Mouse (Mus musculus): ENCODE results near the gene Ctnnbip1.

DNA sequence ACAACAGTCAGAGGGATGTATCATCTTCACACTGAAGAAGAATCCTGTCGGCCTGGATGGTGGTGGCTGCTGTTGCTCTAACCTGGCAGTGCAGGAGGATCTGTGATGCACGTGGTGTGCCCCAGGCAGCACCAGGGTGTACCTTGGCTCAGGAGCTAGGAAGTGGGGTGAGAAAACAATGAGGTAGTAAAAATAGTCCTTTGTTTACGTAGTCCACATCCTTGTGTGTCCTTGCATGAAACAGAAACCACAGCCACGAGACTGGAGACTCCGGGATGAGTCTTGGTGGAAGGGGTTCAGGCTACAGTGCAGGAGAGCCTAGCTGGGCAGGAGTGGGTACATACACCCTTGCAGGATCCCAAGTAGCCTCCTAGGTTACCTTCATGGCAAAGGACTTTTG lies 53.2 kb downstream of the Ctnnbip1 start:
- TF ChIP-seq CTCF (IDR thresholded peaks at IDR 0.05; ENCODE audit: low read depth, low read length) (no peak), POLR2A (IDR thresholded peaks at IDR 0.05; ENCODE audit: extremely low read depth, insufficient read depth, low read length) (no peak)

Data from liver, adult 2 months (tissue).